Mouse (Mus musculus) megakaryocyte, embryonic 14.5 days (primary cell): ENCODE results near the gene Snx20.

Experiments
- FLI1 ChIP-seq: IDR thresholded peaks from 2 replicates; pipeline ENCODE4 v1.6.1; 2012; ENCODE audit warnings: low read length, inconsistent platforms, mixed read lengths
- GATA1 ChIP-seq: IDR thresholded peaks from 3 replicates; pipeline ENCODE4 v1.6.1; 2012; ENCODE audit warnings: mixed read lengths, low read length, inconsistent platforms, borderline replicate concordance

- TF ChIP-seq GATA1: no peak
- no peak for TF ChIP-seq FLI1
These were observed 11.2 kb upstream of the Snx20 start, which contains the start of gene Nod2 for GRCm38 (mm10) chr8:88646837-88647778.
